ENCODE assay signal across 8 mouse cellular contexts in the genomic region with DNA sequence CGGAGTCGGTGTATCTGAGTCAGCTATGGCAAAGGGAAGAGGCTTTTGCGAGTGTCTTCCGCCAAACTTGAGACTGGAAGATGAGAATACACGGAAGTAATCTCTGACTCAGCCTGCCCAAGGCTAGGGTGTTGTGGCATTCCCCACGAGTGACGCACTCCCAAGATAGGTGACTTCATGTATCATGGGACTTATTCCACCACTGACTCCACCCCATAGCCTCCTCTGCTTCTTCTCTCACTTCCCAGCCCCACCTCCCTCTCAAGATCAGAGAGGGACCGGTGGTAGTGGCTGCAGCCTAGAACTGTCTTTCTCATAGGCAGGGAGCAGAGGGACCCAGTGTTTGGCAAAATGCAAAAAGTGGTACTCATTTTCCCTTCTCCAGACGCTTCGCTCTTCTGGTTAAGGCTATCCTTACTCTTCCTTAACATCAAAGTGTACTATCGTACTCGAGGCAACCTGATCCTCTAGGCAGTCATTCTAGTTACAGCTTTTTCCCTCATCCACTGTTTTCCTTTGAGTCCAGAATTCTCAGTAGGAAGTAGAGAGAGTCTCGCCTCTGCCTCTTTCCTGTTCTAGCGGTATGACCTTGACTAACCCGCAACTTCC. TPM values are rescaled to one million over a fixed set of nuclear protein-coding genes. Genes with fewer than 3 reads are reported as not detected.
DNase-seq lines count a peak whose midpoint lies in the region; ATAC-seq lines count a peak whose summit lies in the region.

No protein-coding gene starts in this region.

- DNase-seq in adrenal gland, adult (ENCODE audit: inconsistent age in 2 of 2, low spot score in 1 of 2) = peak; percentile 93 to 97
- DNase-seq in embryo, embryonic 10.5 days (ENCODE audit: low spot score) = peak; percentile 66
- peak; percentile 56 for DNase-seq in gastrocnemius, postnatal 10 days
- DNase-seq in induced T-regulatory cell, adult 2 months (ENCODE audit: low read depth) = peak; percentile 93
- peak; percentile 67 to 89 for DNase-seq in left cerebral cortex, adult 8-10 months (ENCODE audit: low spot score in 2 of 2)
- peak; percentile 82 to 84 for DNase-seq in right cerebral cortex, adult 2 months (ENCODE audit: low spot score in 2 of 2)
- peak; percentile 32 for DNase-seq in urinary bladder, postnatal 10 days (ENCODE audit: low spot score)

- peak; percentile 69 for ATAC-seq in megakaryocyte, adult 5-6 weeks (ENCODE audit: poor library complexity, severe bottlenecking)

RNA-seq across cellular contexts. Expression of a gene that starts 0.7 kb away (rescaled TPM):
- total RNA-seq in gastrocnemius, postnatal 10 days (2021) = 100 to 1,000 TPM; 121 to 130 TPM
- 100 to 1,000 TPM; 247 to 289 (median 277) TPM for total RNA-seq in left cerebral cortex, adult 8-10 months (2022)
- total RNA-seq in megakaryocyte, adult 5-6 weeks (2015) = 36.9 and 44.9 TPM in 2 replicates
- total RNA-seq in megakaryocyte, adult 5-6 weeks (2017) = 65.2 and 73.2 TPM in 2 replicates

RNA-seq across cellular contexts. Expression of a gene that starts 26.9 kb away (rescaled TPM):
- total RNA-seq in gastrocnemius, postnatal 10 days (2021) = 10 to 100 TPM; 22.9 to 23.3 TPM
- 100 to 1,000 TPM in 1 of 4 experiments, 10 to 100 TPM in 3; 87.0 to 108 (median 92.1) TPM for total RNA-seq in left cerebral cortex, adult 8-10 months (2022)
- total RNA-seq in megakaryocyte, adult 5-6 weeks (2015) = 53.5 and 71.1 TPM in 2 replicates
- total RNA-seq in megakaryocyte, adult 5-6 weeks (2017) = 62.1 and 71.2 TPM in 2 replicates

RNA-seq across cellular contexts. Expression of a gene that starts 27.1 kb away (rescaled TPM):
- total RNA-seq in gastrocnemius, postnatal 10 days (2021) = 10 to 100 TPM; 30.2 to 31.3 TPM
- total RNA-seq in left cerebral cortex, adult 8-10 months (2022) = 100 to 1,000 TPM in 3 of 4 experiments, 10 to 100 TPM in 1; 98.4 to 117 (median 112) TPM
- 16.0 and 55.5 TPM in 2 replicates for total RNA-seq in megakaryocyte, adult 5-6 weeks (2015)
- not detected in 2 replicates for total RNA-seq in megakaryocyte, adult 5-6 weeks (2017)

RNA-seq across cellular contexts. Expression of a gene that starts 39.2 kb away (rescaled TPM):
- 100 to 1,000 TPM; 511 to 591 TPM for total RNA-seq in gastrocnemius, postnatal 10 days (2021)
- 10 to 100 TPM; 67.9 to 99.0 (median 86.3) TPM for total RNA-seq in left cerebral cortex, adult 8-10 months (2022)
- total RNA-seq in megakaryocyte, adult 5-6 weeks (2015) = 290 and 330 TPM in 2 replicates
- total RNA-seq in megakaryocyte, adult 5-6 weeks (2017) = 148 and 149 TPM in 2 replicates

Comparison
In these comparisons a context has a peak if more than half of its experiments do, and no peak if none do; other contexts are left out.
1. Peak in every context shown above with its lines: DNase-seq and ATAC-seq.
2. DNase-seq: peak in every context shown above with its lines; median percentile 95 in adrenal gland, adult; 93 in induced T-regulatory cell, adult 2 months; 83 in right cerebral cortex, adult 2 months; 78 in left cerebral cortex, adult 8-10 months; 66 in embryo, embryonic 10.5 days; 56 in gastrocnemius, postnatal 10 days; 32 in urinary bladder, postnatal 10 days.